Mouse (Mus musculus) small intestine, adult 2 months (tissue): Measurements from ENCODE around the gene Best1.

Experiments used
- CTCF ChIP-seq: fragments of 200-500 bp; IDR thresholded peaks from 2 replicates; pipeline ENCODE4 v1.5.1; 2012; ENCODE audit warnings: low read depth, mild to moderate bottlenecking, control low read depth, inconsistent platforms, low read length, moderate library complexity, mixed read lengths; ENCODE audit not compliant: insufficient replicate concordance, insufficient read length; ENCODE audit errors: extremely low read depth
- POLR2A ChIP-seq: fragments of 200-500 bp; IDR thresholded peaks from 2 replicates; pipeline ENCODE4 v1.6.1; 2012; ENCODE audit warnings: low read depth, mild to moderate bottlenecking, control low read depth, inconsistent platforms, low read length, moderate library complexity

DNA sequence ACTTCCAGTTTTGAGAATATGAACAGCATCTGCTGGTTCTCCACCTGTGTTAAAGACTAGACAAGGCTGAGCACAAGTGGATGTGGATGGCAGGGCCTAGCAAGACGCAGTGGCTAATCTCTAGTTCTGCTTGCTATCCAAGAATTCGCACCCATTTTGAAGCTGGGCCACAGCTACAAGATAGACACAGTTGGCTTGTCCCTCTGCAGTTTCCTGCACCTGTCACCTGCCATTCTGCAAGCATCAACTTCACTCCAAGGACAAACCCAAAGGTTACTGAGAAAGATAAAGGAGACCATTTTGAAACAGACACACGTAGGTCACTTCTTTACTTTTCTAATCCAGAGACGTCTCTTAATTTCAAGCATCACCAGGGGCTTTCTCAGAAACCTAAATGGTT is 19.8 kb downstream of the Best1 start:
- TF ChIP-seq CTCF (no peak), POLR2A (no peak)
